Mouse (Mus musculus): ENCODE data around the gene Postn.

Gene Postn

DNA sequence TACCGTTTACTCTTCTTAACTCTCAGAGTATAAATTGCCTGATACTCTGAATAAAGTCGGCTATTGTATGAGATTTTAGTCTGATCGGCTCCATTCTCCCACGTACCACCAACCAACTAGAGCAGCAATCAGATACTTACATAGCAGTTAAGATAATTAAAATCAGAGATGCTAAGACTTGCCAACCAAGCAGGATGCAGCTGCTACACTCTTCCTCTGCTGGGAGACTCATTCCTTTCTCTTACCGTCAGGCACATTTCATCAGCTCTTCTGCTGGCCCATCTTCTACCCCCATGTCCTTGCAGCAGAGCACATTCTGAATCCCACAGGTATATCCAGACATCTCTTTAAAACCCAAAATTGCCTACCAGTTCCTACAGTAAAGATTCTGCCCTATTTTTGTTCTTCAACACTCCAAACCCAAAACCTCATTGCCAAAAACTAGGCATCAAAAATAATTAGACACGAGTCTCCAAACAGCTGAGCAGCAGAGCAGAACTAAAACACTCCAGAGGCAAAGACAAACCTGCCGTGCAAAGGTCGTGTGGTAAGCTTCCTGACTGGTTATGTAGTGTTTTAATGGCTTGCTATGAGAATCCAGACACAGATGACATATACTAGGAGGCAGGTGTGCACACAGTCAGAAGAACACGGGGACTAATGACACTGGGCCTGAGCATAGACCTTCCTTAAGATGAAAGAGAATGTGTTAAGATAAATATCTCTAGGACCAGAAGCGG is 59.5 kb downstream of the Postn start:
- no peak for DNase-seq

DNA sequence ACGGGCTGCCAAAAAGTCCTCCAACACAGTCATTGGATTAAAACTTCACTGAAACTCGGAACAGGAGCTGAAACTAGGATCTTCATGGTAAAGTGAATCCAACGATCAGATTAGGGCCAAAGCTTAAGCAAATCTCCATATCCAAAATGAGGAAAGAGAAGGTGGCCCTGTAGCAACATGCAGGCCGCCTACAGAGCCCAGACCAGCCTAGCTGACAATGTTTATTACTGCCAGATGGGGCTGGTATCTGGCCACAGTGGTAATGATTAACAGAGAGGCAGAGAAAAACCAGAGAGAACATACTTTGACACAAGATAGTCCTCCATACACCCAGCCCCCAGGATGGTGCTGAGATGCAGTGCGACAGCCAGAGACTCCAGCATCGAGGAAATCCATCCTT is 60.1 kb downstream of the Postn start:
- DNase-seq: no peak

DNA sequence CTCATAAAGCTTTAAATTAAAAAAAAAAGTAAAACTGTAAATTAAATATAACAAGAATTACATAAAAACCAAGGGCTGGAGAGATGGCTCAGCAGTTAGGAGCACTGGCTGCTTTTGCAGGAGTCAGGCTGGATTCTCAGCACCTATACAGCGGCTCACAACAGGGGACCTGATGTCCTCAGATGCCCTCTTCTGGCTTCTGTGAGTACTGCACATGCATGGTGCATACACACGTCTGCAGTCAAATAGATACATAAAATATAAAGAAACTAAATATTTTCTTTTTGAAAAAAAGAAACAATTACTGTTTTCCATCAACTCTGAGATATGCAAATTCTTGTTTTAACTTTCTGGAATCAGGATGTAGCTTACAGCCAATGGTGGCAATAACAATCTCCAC is 60.8 kb downstream of the Postn start:
- no peak for DNase-seq

DNA sequence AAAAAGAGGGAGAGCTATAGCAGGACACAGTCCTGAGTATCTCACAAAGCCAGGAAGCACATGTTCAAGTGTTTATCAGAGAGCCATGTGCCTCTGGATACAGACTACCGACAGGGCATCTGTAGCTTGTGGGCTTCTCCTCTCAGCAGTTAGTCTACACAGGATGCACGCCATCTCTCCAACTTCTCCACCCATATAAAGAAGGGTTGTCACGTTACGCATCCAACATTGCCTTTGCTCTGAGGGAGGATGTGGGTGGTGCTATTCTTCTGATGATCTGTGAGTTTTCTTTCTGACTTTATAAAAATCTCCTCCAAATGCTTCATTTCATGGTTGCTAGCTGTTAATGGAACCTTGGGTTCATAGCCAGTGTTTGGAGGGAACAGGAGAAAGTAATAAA is 63.2 kb downstream of the Postn start:
- no peak for DNase-seq

DNA sequence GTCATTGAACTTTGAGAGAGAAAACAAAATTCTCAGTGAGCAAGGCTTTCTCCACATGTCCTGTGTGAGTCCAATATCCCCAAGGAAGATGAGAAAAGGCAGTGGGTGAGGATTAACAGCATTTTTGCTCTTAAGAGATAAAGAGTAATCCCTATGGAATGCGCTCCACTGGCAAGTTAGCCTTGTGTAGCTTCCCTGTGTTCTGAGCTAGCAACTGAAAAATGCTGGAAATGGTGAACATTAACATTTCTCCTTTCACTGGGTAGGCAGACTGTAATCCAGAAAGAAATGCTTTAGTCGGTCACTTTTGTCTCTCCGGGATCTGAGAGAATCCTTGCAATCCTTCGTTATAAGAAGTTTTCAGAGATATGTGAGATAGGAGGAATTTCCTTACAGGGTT is 70.8 kb downstream of the Postn start:
- DNase-seq: no peak

DNA sequence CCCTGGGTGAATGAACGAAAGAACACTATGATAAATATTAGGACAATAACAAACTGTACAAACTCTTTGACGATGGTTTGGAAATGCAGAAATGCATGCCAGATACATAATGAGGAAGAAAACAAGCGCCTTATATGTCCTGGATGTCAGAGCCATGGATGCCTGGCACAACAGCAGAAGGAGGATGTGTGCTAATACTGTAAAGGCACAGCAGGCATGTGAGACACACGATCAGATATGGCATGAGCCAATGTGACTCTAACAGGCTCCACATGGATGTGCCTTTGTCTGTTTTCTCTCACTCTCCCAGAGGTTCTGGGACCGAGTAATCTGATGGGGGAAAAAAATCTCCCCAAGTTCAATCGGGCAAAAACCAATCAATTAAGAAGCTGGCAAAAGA is 71.3 kb downstream of the Postn start:
- no peak for DNase-seq

DNA sequence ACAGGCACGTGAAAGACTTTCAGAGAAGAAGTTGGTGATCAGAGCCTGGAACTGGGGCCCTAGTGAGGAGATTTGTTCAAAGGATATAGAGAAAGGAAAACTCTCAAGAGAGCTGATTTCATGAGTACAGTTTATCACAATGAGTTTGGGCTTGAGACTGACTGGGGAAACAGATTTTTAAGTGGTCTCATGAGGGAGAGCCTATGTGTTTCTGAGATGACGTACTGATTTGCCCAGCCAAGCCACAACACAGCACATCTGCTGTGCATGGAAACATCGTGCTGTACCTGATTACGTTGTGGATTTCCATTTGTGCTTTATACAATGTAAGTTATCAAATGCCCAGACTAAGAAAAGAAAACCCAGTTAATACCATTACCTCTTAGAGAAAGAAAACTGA is 71.7 kb downstream of the Postn start:
- no peak for DNase-seq

DNA sequence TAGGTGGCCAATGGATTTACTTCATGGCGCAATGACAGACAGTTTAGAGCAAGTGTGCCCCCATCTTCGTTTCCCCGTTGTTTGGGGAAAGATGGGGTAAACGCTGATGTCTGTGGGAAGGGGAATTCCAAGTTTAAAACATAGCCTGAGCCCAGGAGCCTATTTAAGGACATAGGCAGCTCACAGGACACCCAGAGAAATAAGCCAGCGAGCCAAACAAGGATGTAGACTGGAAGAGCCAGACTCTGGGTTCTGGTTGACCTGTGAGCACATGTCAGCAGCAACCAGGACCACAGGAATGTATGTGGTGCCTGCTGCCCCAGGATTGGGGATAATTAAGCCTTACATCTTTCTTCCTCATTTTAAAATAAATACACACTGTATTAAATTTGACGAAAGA is 73.7 kb downstream of the Postn start:
- DNase-seq: no peak

DNA sequence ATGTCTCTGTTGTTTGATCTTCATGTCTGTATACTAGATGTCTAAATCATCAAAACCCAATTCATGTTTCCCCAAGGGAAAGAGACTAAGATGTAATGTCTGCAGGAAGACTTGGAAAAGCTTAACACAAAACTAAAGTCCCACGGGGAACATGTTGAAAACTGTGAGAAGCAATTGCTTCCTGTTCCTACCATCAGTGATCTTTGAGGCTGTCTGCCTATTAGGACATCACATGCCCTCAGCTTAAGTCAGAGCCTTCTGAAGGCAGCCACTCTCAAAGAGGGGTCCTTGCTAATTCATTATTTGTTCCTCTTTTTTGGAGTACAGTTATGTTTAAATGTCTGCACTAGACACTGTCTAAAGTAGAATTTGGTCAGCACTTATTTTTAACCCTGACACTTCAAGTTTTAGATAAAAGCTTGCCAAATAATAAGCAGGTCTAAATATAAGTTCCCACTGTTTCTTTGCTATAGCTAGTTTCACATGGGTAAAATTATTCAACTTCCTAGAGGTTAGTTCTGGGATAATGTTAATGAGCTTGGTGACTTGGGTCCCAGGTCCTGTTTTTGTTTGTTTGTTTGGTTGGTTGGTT is 75.6 kb downstream of the Postn start:
- no peak for DNase-seq
